Mouse (Mus musculus) liver, adult (tissue): ENCODE results near the gene Tmem44.
A peak's percentile ranks its signal among the peaks of the same experiment; 100 is the strongest.

ENCODE experiments used
- GATA4 ChIP-seq: IDR thresholded peaks from 2 replicates; pipeline ENCODE4 v1.6.1; 2014; ENCODE audit warnings: mild to moderate bottlenecking, low read length; ENCODE audit not compliant: insufficient replicate concordance

Gene Tmem44

GRCm38 (mm10) chr16:30500223-30500622 is 50.4 kb downstream of the Tmem44 start:
- no peak for TF ChIP-seq GATA4

- no peak for TF ChIP-seq GATA4
Observed at GRCm38 (mm10) chr16:30499126-30499857, 51.4 kb downstream of the Tmem44 start.

GRCm38 (mm10) chr16:30497307-30497706 is 53.3 kb downstream of the Tmem44 start:
- no peak for TF ChIP-seq GATA4

GRCm38 (mm10) chr16:30494883-30495282 is 55.8 kb downstream of the Tmem44 start:
- no peak for TF ChIP-seq GATA4

- 0 out of 2 replicates have a peak, but pooled peaks have one; percentile 7 for TF ChIP-seq GATA4
Observed at GRCm38 (mm10) chr16:30491742-30492141, 58.9 kb downstream of the Tmem44 start.

- TF ChIP-seq GATA4: no peak
Observed at GRCm38 (mm10) chr16:30490791-30491190, 59.9 kb downstream of the Tmem44 start.

GRCm38 (mm10) chr16:30490316-30490715 is 60.3 kb downstream of the Tmem44 start:
- no peak for TF ChIP-seq GATA4

- TF ChIP-seq GATA4: no peak
Observed at GRCm38 (mm10) chr16:30489662-30490061, 61.0 kb downstream of the Tmem44 start.

- TF ChIP-seq GATA4: no peak
Observed at GRCm38 (mm10) chr16:30486498-30486897, 64.1 kb downstream of the Tmem44 start.

- no peak for TF ChIP-seq GATA4
Observed at GRCm38 (mm10) chr16:30477791-30478190, 72.9 kb downstream of the Tmem44 start.

GRCm38 (mm10) chr16:30477006-30477405 is 73.6 kb downstream of the Tmem44 start:
- TF ChIP-seq GATA4: no peak

- no peak for TF ChIP-seq GATA4
Observed at GRCm38 (mm10) chr16:30475633-30476461, 74.8 kb downstream of the Tmem44 start.

GRCm38 (mm10) chr16:30472447-30472846 is 78.2 kb downstream of the Tmem44 start:
- no peak for TF ChIP-seq GATA4

GRCm38 (mm10) chr16:30471912-30472311 is 78.7 kb downstream of the Tmem44 start:
- TF ChIP-seq GATA4: no peak

GRCm38 (mm10) chr16:30468944-30469343 is 81.7 kb downstream of the Tmem44 start:
- TF ChIP-seq GATA4: no peak

GRCm38 (mm10) chr16:30465680-30466298 is 84.9 kb downstream of the Tmem44 start:
- TF ChIP-seq GATA4: no peak
